Mouse (Mus musculus) spleen, adult 2 months (tissue): ENCODE data around the gene Hydin.

Experiments used
- CTCF ChIP-seq: fragments of 200-500 bp; IDR thresholded peaks from 2 replicates; pipeline ENCODE4 v1.5.1; 2011; ENCODE audit warnings: mild to moderate bottlenecking, inconsistent platforms; ENCODE audit not compliant: insufficient read depth, insufficient read length, insufficient replicate concordance; ENCODE audit errors: extremely low read depth
- POLR2A ChIP-seq: fragments of 200-500 bp; IDR thresholded peaks from 2 replicates; pipeline ENCODE4 v1.6.1; 2011; ENCODE audit warnings: low read depth, low read length, inconsistent platforms

DNA sequence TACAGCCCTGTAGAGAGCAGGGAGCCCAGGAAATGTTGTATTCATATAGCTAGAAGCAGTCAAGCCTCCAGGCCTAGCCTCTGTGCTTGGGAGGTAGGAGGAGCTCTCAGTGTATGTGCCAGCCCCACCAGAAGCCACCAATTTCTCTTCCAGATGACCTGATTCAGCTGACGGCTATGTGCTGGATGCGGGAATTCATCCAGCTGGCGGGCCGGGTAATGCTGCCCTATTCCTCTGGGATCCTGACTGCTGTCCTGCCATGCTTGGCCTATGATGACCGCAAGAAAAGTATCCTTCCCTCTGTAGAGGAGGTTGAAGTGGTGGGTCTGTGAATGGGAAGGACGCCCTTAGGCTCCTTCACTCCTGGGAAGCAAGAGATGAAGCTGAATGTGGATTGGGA lies 369.4 kb downstream of the Hydin start:
- TF ChIP-seq CTCF (no peak), POLR2A (no peak)
